Comparison of ENCODE assay signal across 19 mouse cellular contexts in the genomic region with DNA sequence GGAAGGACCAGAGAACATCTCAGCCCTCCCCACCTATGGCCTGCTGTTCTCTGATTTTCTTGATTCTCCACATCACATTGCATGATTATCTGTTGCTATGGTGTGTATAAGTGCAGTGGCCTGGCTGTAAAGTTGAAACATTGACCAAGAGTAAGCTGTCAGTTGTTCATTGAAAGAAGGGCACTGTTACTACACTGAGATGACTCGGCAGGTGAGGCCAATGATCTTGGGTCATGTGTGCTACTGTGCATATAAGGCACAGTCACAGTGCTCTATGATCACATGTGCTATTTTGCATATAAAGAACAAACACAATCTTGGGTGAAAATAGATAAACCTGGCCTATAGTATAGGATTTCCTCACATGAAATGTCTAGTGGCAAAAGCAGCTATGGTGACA. TPM values are rescaled to one million over a fixed set of nuclear protein-coding genes. Genes with fewer than 3 reads are reported as not detected.
DNase-seq lines count a peak whose midpoint lies in the region; ATAC-seq and TF ChIP-seq lines count a peak whose summit lies in the region.
"Had no signal": no experiment of that assay in that cellular context is flagged by ENCODE, and none has a peak within 500 bp of the region (broad histone marks: within the 10 kb centered on the region; RNA-seq: fewer than 3 reads in every experiment).

No protein-coding gene starts in this region.

- H3K27ac ChIP-seq in intestine, embryonic 16.5 days (ENCODE audit: low read length), result no peak overlapping the region
- H3K27ac ChIP-seq in intestine, embryonic 15.5 days, result no peak overlapping the region
- H3K27ac ChIP-seq in intestine, postnatal 0 days (ENCODE audit: low read depth, low read length), result no peak overlapping the region
- no peak overlapping the region for H3K27ac ChIP-seq in limb, embryonic 10.5 days

- H3K4me1 ChIP-seq in intestine, embryonic 16.5 days (ENCODE audit: control insufficient read depth, insufficient read depth, low read length), result no peaks in the 10 kb centered on the region
- H3K4me1 ChIP-seq in intestine, embryonic 15.5 days (replicated peaks), result no peaks in the 10 kb centered on the region
- no peaks in the 10 kb centered on the region for H3K4me1 ChIP-seq in intestine, postnatal 0 days (replicated peaks; ENCODE audit: control insufficient read depth, insufficient read depth, low read length)
- H3K4me1 ChIP-seq in limb, embryonic 10.5 days, result no peaks in the 10 kb centered on the region

- peak; percentile 71 for ATAC-seq in intestine, embryonic 16.5 days
- no peak for ATAC-seq in intestine, embryonic 15.5 days
- peak; percentile 89 for ATAC-seq in intestine, postnatal 0 days
- ATAC-seq: activated CD4-positive, CD25-positive, alpha-beta regulatory T cell, adult 4 months; CD4-positive, CD25-positive, alpha-beta regulatory T cell, adult 4 months; Patski had no signal

- H3K9me3 ChIP-seq in intestine, embryonic 16.5 days (ENCODE audit: control insufficient read depth, low read length), result no peaks in the 10 kb centered on the region
- H3K9me3 ChIP-seq in intestine, embryonic 15.5 days, result no peaks in the 10 kb centered on the region
- H3K9me3 ChIP-seq in intestine, postnatal 0 days (ENCODE audit: control insufficient read depth), result no peaks in the 10 kb centered on the region
- H3K9me3 ChIP-seq in limb, embryonic 10.5 days (replicated peaks), result no peaks in the 10 kb centered on the region
- H3K9me3 ChIP-seq: G1E had no signal

- no peak for TF ChIP-seq CTCF in intestine, postnatal 0 days (IDR thresholded peaks at IDR 0.05; ENCODE audit: low read depth)

- H3K27me3 ChIP-seq in intestine, embryonic 16.5 days (replicated peaks; ENCODE audit: control insufficient read depth, insufficient read depth, low read length), result no peaks in the 10 kb centered on the region
- H3K27me3 ChIP-seq in intestine, embryonic 15.5 days (replicated peaks), result no peaks in the 10 kb centered on the region
- no peaks in the 10 kb centered on the region for H3K27me3 ChIP-seq in intestine, postnatal 0 days (replicated peaks; ENCODE audit: control insufficient read depth, insufficient read depth, low read length)
- no peaks in the 10 kb centered on the region for H3K27me3 ChIP-seq in limb, embryonic 10.5 days (ENCODE audit: low read depth, poor library complexity, severe bottlenecking)
- H3K27me3 ChIP-seq: CH12.LX, Patski had no signal

- DNase-seq in limb, embryonic 10.5 days (ENCODE audit: low spot score), result no peak
- DNase-seq: adrenal gland, adult 2 months; adrenal gland, adult 8-10 months; adrenal gland, postnatal 10 days; adrenal gland, postnatal 14 days; adrenal gland, postnatal 25 days; adrenal gland, postnatal 36 days; B cell, adult 2 months; cerebellum, adult 11 months; cerebellum, adult 11-12 months; cerebellum, adult 18-20 months had no signal

- H3K4me2 ChIP-seq in intestine, embryonic 16.5 days (ENCODE audit: low read depth, low read length), result no peak overlapping the region
- H3K4me2 ChIP-seq in intestine, embryonic 15.5 days (replicated peaks), result no peak overlapping the region
- H3K4me2 ChIP-seq in intestine, postnatal 0 days (replicated peaks; ENCODE audit: low read depth), result no peak overlapping the region

- no peak overlapping the region for H3K4me3 ChIP-seq in intestine, embryonic 16.5 days (ENCODE audit: low read length)
- no peak overlapping the region for H3K4me3 ChIP-seq in intestine, embryonic 15.5 days (replicated peaks)
- H3K4me3 ChIP-seq in intestine, postnatal 0 days (ENCODE audit: low read depth, low read length), result no peak overlapping the region
- H3K4me3 ChIP-seq in limb, embryonic 10.5 days, result no peak overlapping the region

- no peak overlapping the region for H3K9ac ChIP-seq in intestine, embryonic 16.5 days (ENCODE audit: low read depth, low read length)
- no peak overlapping the region for H3K9ac ChIP-seq in intestine, embryonic 15.5 days
- no peak overlapping the region for H3K9ac ChIP-seq in intestine, postnatal 0 days (ENCODE audit: low read depth, low read length)

- 62% methylated on average over 1 of the region's 1 CpGs for WGBS in intestine, embryonic 16.5 days
- 81% methylated on average over 1 of the region's 1 CpGs for WGBS in intestine, embryonic 15.5 days
- 41% methylated on average over 1 of the region's 1 CpGs for WGBS in intestine, postnatal 0 days
- 98% methylated on average over 1 of the region's 1 CpGs for WGBS in limb, embryonic 10.5 days

- H3K36me3 ChIP-seq in intestine, embryonic 16.5 days (ENCODE audit: control insufficient read depth, insufficient read depth, low read length), result no peaks in the 10 kb centered on the region
- no peaks in the 10 kb centered on the region for H3K36me3 ChIP-seq in intestine, embryonic 15.5 days
- H3K36me3 ChIP-seq in intestine, postnatal 0 days (ENCODE audit: control insufficient read depth, insufficient read depth), result peaks cover 35% of the 10 kb centered on the region; the same call in 1 of the 2 replicates
- H3K36me3 ChIP-seq in limb, embryonic 10.5 days, result no peaks in the 10 kb centered on the region
- H3K36me3 ChIP-seq: G1E had no signal

RNA-seq across cellular contexts. Expression of gene Naip6, which starts 32.9 kb away (rescaled TPM):
- polyA plus RNA-seq in intestine, embryonic 16.5 days (2015; fragmentation: Nextera tagmentation; extraction: Ambion mirVana), result 11.7 and 15.3 TPM in 2 replicates
- polyA plus RNA-seq in intestine, embryonic 15.5 days (2015; fragmentation: Nextera tagmentation; extraction: Ambion mirVana), result 8.2 and 9.1 TPM in 2 replicates
- polyA plus RNA-seq in intestine, postnatal 0 days (2015; fragmentation: Nextera tagmentation; extraction: Ambion mirVana), result 14.8 and 18.5 TPM in 2 replicates
- 0.04 and 0.08 TPM in 2 replicates for polyA plus RNA-seq in limb, embryonic 10.5 days (2016; fragmentation: Nextera tagmentation; extraction: Ambion mirVana)

RNA-seq across cellular contexts. Expression of gene Naip5, which starts 38.5 kb away (rescaled TPM):
- polyA plus RNA-seq in intestine, embryonic 16.5 days (2015; fragmentation: Nextera tagmentation; extraction: Ambion mirVana), result 11.5 and 16.0 TPM in 2 replicates
- 7.1 and 8.9 TPM in 2 replicates for polyA plus RNA-seq in intestine, embryonic 15.5 days (2015; fragmentation: Nextera tagmentation; extraction: Ambion mirVana)
- polyA plus RNA-seq in intestine, postnatal 0 days (2015; fragmentation: Nextera tagmentation; extraction: Ambion mirVana), result 10.2 and 13.0 TPM in 2 replicates
- polyA plus RNA-seq in limb, embryonic 10.5 days (2016; fragmentation: Nextera tagmentation; extraction: Ambion mirVana), result 0.03 and 0.06 TPM in 2 replicates
